In genomic region chr10:120612351-120612750, GRCm38 (mm10) we compare ENCODE assay signal across 25 mouse cellular contexts.
A peak's percentile ranks its signal among the peaks of the same experiment; 100 is the strongest.
DNase-seq lines count a peak whose midpoint lies in the region; ATAC-seq and TF ChIP-seq lines count a peak whose summit lies in the region.
"Had no signal": no experiment of that assay in that cellular context is flagged by ENCODE, and none has a peak within 500 bp of the region (broad histone marks: within the 10 kb centered on the region; RNA-seq: fewer than 3 reads in every experiment).

No protein-coding gene starts in this region.

- peaks cover 12% of the 10 kb centered on the region for H3K4me1 ChIP-seq in kidney, embryonic 14.5 days (ENCODE audit: control insufficient read depth, insufficient read depth, low read length)
- H3K4me1 ChIP-seq in kidney, postnatal 0 days (replicated peaks; ENCODE audit: insufficient read depth, low read length) = no peaks in the 10 kb centered on the region
- H3K4me1 ChIP-seq in kidney, adult 2 months (ENCODE audit: control insufficient read depth, insufficient read depth, low read length) = no peaks in the 10 kb centered on the region
- H3K4me1 ChIP-seq: forebrain, embryonic 10.5 days; forebrain, embryonic 13.5 days; heart, embryonic 13.5 days had no signal

- H3K36me3 ChIP-seq in kidney, embryonic 14.5 days (ENCODE audit: control insufficient read depth, insufficient read depth, low read length) = no peaks in the 10 kb centered on the region
- no peaks in the 10 kb centered on the region for H3K36me3 ChIP-seq in kidney, postnatal 0 days (ENCODE audit: insufficient read depth, low read length)
- H3K36me3 ChIP-seq in kidney, adult 2 months (ENCODE audit: control insufficient read depth, insufficient read depth, low read length) = no peaks in the 10 kb centered on the region
- H3K36me3 ChIP-seq: forebrain, embryonic 10.5 days; heart, embryonic 13.5 days had no signal

- no peak for TF ChIP-seq CTCF in kidney, postnatal 0 days (IDR thresholded peaks at IDR 0.05; ENCODE audit: low read depth)
- TF ChIP-seq CTCF in kidney, adult 2 months (conservative IDR thresholded peaks at IDR 0.05; ENCODE audit: insufficient read depth, insufficient read length, low read depth, low read length) = no peak

- WGBS in kidney, embryonic 14.5 days = 9% methylated on average over 8 of the region's 8 CpGs
- 13% methylated on average over 8 of the region's 8 CpGs for WGBS in kidney, postnatal 0 days
- WGBS in kidney, adult 2 months = 37% methylated on average over 8 of the region's 8 CpGs

- no peak overlapping the region for H3K4me3 ChIP-seq in kidney, embryonic 14.5 days (ENCODE audit: low read length)
- no peak overlapping the region for H3K4me3 ChIP-seq in kidney, postnatal 0 days (replicated peaks; ENCODE audit: low read depth, low read length)
- no peak overlapping the region for H3K4me3 ChIP-seq in kidney, adult 2 months (ENCODE audit: insufficient read depth, low read depth, low read length)
- H3K4me3 ChIP-seq: forebrain, embryonic 10.5 days; forebrain, embryonic 13.5 days; gastrocnemius, adult 2 months; heart, embryonic 13.5 days had no signal

- 0 out of 2 replicates have a peak overlapping the region, but pooled peaks have one; percentile 30 for H3K27ac ChIP-seq in kidney, embryonic 14.5 days (ENCODE audit: low read depth, low read length)
- H3K27ac ChIP-seq in kidney, postnatal 0 days = no peak overlapping the region
- no peak overlapping the region for H3K27ac ChIP-seq in kidney, adult 2 months (ENCODE audit: insufficient read depth, low read depth, low read length)
- H3K27ac ChIP-seq: forebrain, embryonic 10.5 days; forebrain, embryonic 13.5 days; gastrocnemius, adult 2 months; heart, embryonic 13.5 days; hindbrain, embryonic 14.5 days; hindbrain, postnatal 0 days had no signal

- H3K4me2 ChIP-seq in kidney, embryonic 14.5 days (replicated peaks; ENCODE audit: low read depth, low read length) = no peak overlapping the region
- H3K4me2 ChIP-seq in kidney, postnatal 0 days (ENCODE audit: low read length) = no peak overlapping the region
- H3K4me2 ChIP-seq: forebrain, embryonic 13.5 days; heart, embryonic 13.5 days; hindbrain, embryonic 14.5 days had no signal

- H3K27me3 ChIP-seq in kidney, embryonic 14.5 days (ENCODE audit: control insufficient read depth, insufficient read depth, low read length) = no peaks in the 10 kb centered on the region
- H3K27me3 ChIP-seq in kidney, postnatal 0 days (ENCODE audit: insufficient read depth, low read length) = no peaks in the 10 kb centered on the region
- H3K27me3 ChIP-seq in kidney, adult 2 months (replicated peaks; ENCODE audit: control insufficient read depth, insufficient read depth, low read length) = no peaks in the 10 kb centered on the region
- H3K27me3 ChIP-seq: forebrain, embryonic 13.5 days; heart, embryonic 13.5 days had no signal

- peak; percentile 42 for DNase-seq in embryo, embryonic 10.5 days (ENCODE audit: low spot score)
- no peak for DNase-seq in embryo, embryonic 10 days (ENCODE audit: low spot score)
- no peak for DNase-seq in kidney, adult 11 months
- peak; percentile 71 for DNase-seq in kidney, postnatal 0 days (ENCODE audit: low spot score)
- no peak for DNase-seq in kidney, adult 2 months
- DNase-seq in layer of hippocampus, adult 9-11 months = no peak
- DNase-seq: adrenal gland, adult 8-10 months; adrenal gland, postnatal 25 days; cerebellum, adult 11-12 months; cerebellum, adult 8-10 months; cerebellum, postnatal 10 days; cerebellum, postnatal 36 days; gastrocnemius, adult 2 months; gastrocnemius, postnatal 14 days; heart, adult 18-20 months; heart, postnatal 14 days; heart, postnatal 4 days had no signal

- ATAC-seq in kidney, embryonic 14.5 days (ENCODE audit: low FRiP score, low TSS enrichment) = peak; percentile 80
- ATAC-seq in kidney, postnatal 0 days (replicated peaks; ENCODE audit: low FRiP score, low read depth) = no peak
- ATAC-seq: activated CD4-positive, CD25-positive, alpha-beta regulatory T cell, adult 4 months; forebrain, embryonic 13.5 days; forebrain, embryonic 16.5 days; hindbrain, postnatal 0 days had no signal

- no peaks in the 10 kb centered on the region for H3K9me3 ChIP-seq in kidney, embryonic 14.5 days (ENCODE audit: control insufficient read depth, low read length)
- no peaks in the 10 kb centered on the region for H3K9me3 ChIP-seq in kidney, postnatal 0 days (replicated peaks; ENCODE audit: low read length)
- H3K9me3 ChIP-seq: forebrain, embryonic 10.5 days; forebrain, embryonic 13.5 days; heart, embryonic 13.5 days had no signal

- H3K9ac ChIP-seq in kidney, embryonic 14.5 days (ENCODE audit: low read depth, low read length) = no peak overlapping the region
- H3K9ac ChIP-seq in kidney, postnatal 0 days (ENCODE audit: low read depth, low read length) = no peak overlapping the region
- H3K9ac ChIP-seq: forebrain, embryonic 13.5 days; heart, embryonic 13.5 days; hindbrain, embryonic 14.5 days had no signal

- no peak for TF ChIP-seq POLR2A in kidney, adult 2 months (IDR thresholded peaks at IDR 0.05; ENCODE audit: low read depth, low read length)

Comparison
In these comparisons a context has a peak if more than half of its experiments do, and no peak if none do; other contexts are left out.
1. DNase-seq: peak in embryo, embryonic 10.5 days (single experiment) and kidney, postnatal 0 days (single experiment); none in embryo, embryonic 10 days (single experiment), kidney, adult 11 months (single experiment), kidney, adult 2 months (single experiment) and layer of hippocampus, adult 9-11 months (single experiment).